Mouse (Mus musculus) erythroblast, embryonic 14.5 days (primary cell): ENCODE data around the gene Timm22.

ENCODE experiments used
- GATA1 ChIP-seq: IDR thresholded peaks from 2 replicates; pipeline ENCODE4 v1.6.1; 2012; ENCODE audit warnings: low read length, inconsistent platforms, mixed read lengths
- TAL1 ChIP-seq: IDR thresholded peaks from 3 replicates; pipeline ENCODE4 v1.6.1; 2012; ENCODE audit warnings: low read length, inconsistent platforms, mixed read lengths

DNA sequence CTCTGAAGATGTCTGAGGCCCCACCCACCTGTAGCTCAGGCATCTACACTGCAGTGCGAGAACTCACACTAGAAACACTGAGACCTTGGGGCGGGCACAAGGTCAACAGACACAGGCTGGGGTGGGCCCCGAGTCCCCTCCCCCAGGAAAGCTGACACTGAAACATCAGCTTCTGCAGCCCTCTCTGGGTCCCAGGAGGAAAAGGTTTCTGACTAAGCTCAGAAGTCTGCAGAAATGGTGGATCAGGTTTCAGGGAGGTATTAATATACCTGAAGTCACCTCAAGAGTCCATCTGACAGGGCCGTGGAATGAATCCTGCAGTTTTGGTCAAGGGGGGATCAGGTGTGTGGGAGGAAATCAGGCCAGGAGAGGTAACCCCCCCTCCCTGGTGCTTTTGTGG is 59.1 kb downstream of the Timm22 start:
- no peak for TF ChIP-seq TAL1
- no peak for TF ChIP-seq GATA1
